Mouse (Mus musculus): Measurements from ENCODE around the gene Golga2. TPM values are rescaled to one million over a fixed set of nuclear protein-coding genes. Genes with fewer than 3 reads are reported as not detected.
A peak's percentile ranks its signal among the peaks of the same experiment; 100 is the strongest.

Golga2 gene
- polyA plus RNA-seq, 1 experiment from 2014 or later = 25.6 TPM

- H3K9me3 ChIP-seq = no peaks in the 10 kb centered on the region
- 93% methylated on average over 11 of the region's 11 CpGs for WGBS
Measured at GRCm38 (mm10) chr2:32256273-32256672, 30.9 kb upstream of the Golga2 start.

GRCm38 (mm10) chr2:32258887-32259533, 28.2 kb upstream of the Golga2 start:
- H3K4me1 ChIP-seq (replicated peaks) = peaks cover 15% of the 10 kb centered on the region
- H3K4me2 ChIP-seq = peak overlapping the region; percentile 86
- no peaks in the 10 kb centered on the region for H3K9me3 ChIP-seq
- H3K36me3 ChIP-seq = peaks cover 39% of the 10 kb centered on the region
- H3K9ac ChIP-seq = peak overlapping the region; percentile 88
- WGBS = 67% methylated on average over 6 of the region's 6 CpGs
- H3K27ac ChIP-seq = no peak overlapping the region
- no peak for ATAC-seq (ENCODE audit: low FRiP score)
- no peaks in the 10 kb centered on the region for H3K27me3 ChIP-seq
- H3K4me3 ChIP-seq = peak overlapping the region; percentile 77

More at GRCm38 (mm10) chr2:32256273-32256672, 30.9 kb upstream of the Golga2 start:
- peaks cover 66% of the 10 kb centered on the region for H3K36me3 ChIP-seq
- no peak for ATAC-seq (ENCODE audit: low FRiP score)
- peaks cover 15% of the 10 kb centered on the region for H3K4me1 ChIP-seq (replicated peaks)
- no peak overlapping the region for H3K27ac ChIP-seq
- no peak overlapping the region for H3K9ac ChIP-seq
- H3K27me3 ChIP-seq = no peaks in the 10 kb centered on the region
- H3K4me3 ChIP-seq = no peak overlapping the region
- no peak overlapping the region for H3K4me2 ChIP-seq

GRCm38 (mm10) chr2:32259657-32260417, 27.3 kb upstream of the Golga2 start, which contains the start of gene Uck1:
Uck1 (minus strand) TSS chr2:32260159.
- 1% methylated on average over 59 of the region's 59 CpGs for WGBS
- no peaks in the 10 kb centered on the region for H3K27me3 ChIP-seq
- peak within 1 kb of the TSS; percentile 64 for H3K27ac ChIP-seq
- peak; percentile 90 for ATAC-seq (ENCODE audit: low FRiP score)
- peaks cover 15% of the 10 kb centered on the region for H3K4me1 ChIP-seq (replicated peaks)
- peaks cover 30% of the 10 kb centered on the region for H3K36me3 ChIP-seq
- H3K9ac ChIP-seq = peak within 1 kb of the TSS; percentile 88
- peak within 1 kb of the TSS; percentile 77 for H3K4me3 ChIP-seq
- peak within 1 kb of the TSS; percentile 86 for H3K4me2 ChIP-seq
- H3K9me3 ChIP-seq = no peaks in the 10 kb centered on the region

GRCm38 (mm10) chr2:32260635-32261034, 26.5 kb upstream of the Golga2 start:
- Histone ChIP-seq H3K9me3 (no peaks in the 10 kb centered on the region), H3K36me3 (peaks cover 27% of the 10 kb centered on the region), H3K27me3 (no peaks in the 10 kb centered on the region), H3K9ac (no peak overlapping the region), H3K4me1 (replicated peaks) (peaks cover 15% of the 10 kb centered on the region), H3K27ac (no peak overlapping the region), H3K4me3 (peak overlapping the region; percentile 77; the same call in 1 of the 2 replicates), H3K4me2 (peak overlapping the region; percentile 86)
- WGBS = 24% methylated on average over 4 of the region's 4 CpGs
- ATAC-seq (ENCODE audit: low FRiP score) = no peak; the same call in 1 of the 2 replicates

GRCm38 (mm10) chr2:32275823-32276222, 11.4 kb upstream of the Golga2 start:
- Histone ChIP-seq H3K9me3 (no peaks in the 10 kb centered on the region), H3K27me3 (no peaks in the 10 kb centered on the region), H3K9ac (no peak overlapping the region), H3K36me3 (peaks cover 41% of the 10 kb centered on the region), H3K27ac (no peak overlapping the region), H3K4me3 (no peak overlapping the region), H3K4me2 (no peak overlapping the region), H3K4me1 (replicated peaks) (no peaks in the 10 kb centered on the region)
- 74% methylated on average over 3 of the region's 3 CpGs for WGBS
- ATAC-seq (ENCODE audit: low FRiP score) = no peak

GRCm38 (mm10) chr2:32282289-32282688, 4.9 kb upstream of the Golga2 start:
- Histone ChIP-seq H3K4me2 (no peak overlapping the region), H3K9me3 (no peaks in the 10 kb centered on the region), H3K36me3 (peaks cover 75% of the 10 kb centered on the region), H3K4me1 (replicated peaks) (peaks cover 11% of the 10 kb centered on the region), H3K27me3 (no peaks in the 10 kb centered on the region), H3K4me3 (no peak overlapping the region), H3K9ac (no peak overlapping the region), H3K27ac (no peak overlapping the region)
- 97% methylated on average over 2 of the region's 2 CpGs for WGBS
- no peak for ATAC-seq (ENCODE audit: low FRiP score)

- no peak overlapping the region for H3K27ac ChIP-seq
- H3K9ac ChIP-seq = no peak overlapping the region
- no peaks in the 10 kb centered on the region for H3K9me3 ChIP-seq
- H3K4me1 ChIP-seq (replicated peaks) = peaks cover 12% of the 10 kb centered on the region
- peaks cover 71% of the 10 kb centered on the region for H3K36me3 ChIP-seq
- 87% methylated on average over 1 of the region's 1 CpGs for WGBS
- no peak overlapping the region for H3K4me3 ChIP-seq
- no peak overlapping the region for H3K4me2 ChIP-seq
- H3K27me3 ChIP-seq = no peaks in the 10 kb centered on the region
- ATAC-seq (ENCODE audit: low FRiP score) = no peak
Measured at GRCm38 (mm10) chr2:32282727-32283126, 4.5 kb upstream of the Golga2 start.

- H3K36me3 ChIP-seq = peaks cover 58% of the 10 kb centered on the region
- peaks cover 16% of the 10 kb centered on the region for H3K4me1 ChIP-seq (replicated peaks)
- 96% methylated on average over 3 of the region's 3 CpGs for WGBS
- no peak overlapping the region for H3K4me2 ChIP-seq
- H3K9ac ChIP-seq = no peak overlapping the region
- H3K27me3 ChIP-seq = no peaks in the 10 kb centered on the region
- no peak for ATAC-seq (ENCODE audit: low FRiP score)
- H3K9me3 ChIP-seq = no peaks in the 10 kb centered on the region
- no peak overlapping the region for H3K4me3 ChIP-seq
- no peak overlapping the region for H3K27ac ChIP-seq
Measured at GRCm38 (mm10) chr2:32283986-32284385, 3.2 kb upstream of the Golga2 start.

- peak within 1 kb of the TSS; percentile 93 for H3K9ac ChIP-seq
- H3K4me2 ChIP-seq = peak within 1 kb of the TSS; percentile 95
- ATAC-seq (ENCODE audit: low FRiP score) = peak; percentile 99
- peak within 1 kb of the TSS; percentile 80 for H3K27ac ChIP-seq
- peak within 1 kb of the TSS; percentile 90 for H3K4me3 ChIP-seq
- H3K27me3 ChIP-seq = no peaks in the 10 kb centered on the region
- peaks cover 35% of the 10 kb centered on the region for H3K36me3 ChIP-seq
- WGBS = under 1% methylated on average over 39 of the region's 41 CpGs
- H3K9me3 ChIP-seq = no peaks in the 10 kb centered on the region
- H3K4me1 ChIP-seq (replicated peaks) = peaks cover 22% of the 10 kb centered on the region
Measured at GRCm38 (mm10) chr2:32287923-32288367, 761 bp downstream of the Golga2 start, which contains the start of gene Swi5. Swi5 (minus strand) TSS chr2:32288075.

- Histone ChIP-seq H3K4me2 (peak overlapping the region; percentile 88), H3K27ac (peak overlapping the region; percentile 69), H3K36me3 (peaks cover 36% of the 10 kb centered on the region), H3K9ac (peak overlapping the region; percentile 92), H3K4me3 (peak overlapping the region; percentile 90), H3K4me1 (replicated peaks) (peaks cover 22% of the 10 kb centered on the region), H3K9me3 (no peaks in the 10 kb centered on the region), H3K27me3 (no peaks in the 10 kb centered on the region)
- peak; percentile 74 for ATAC-seq (ENCODE audit: low FRiP score)
- 3% methylated on average over 28 of the region's 29 CpGs for WGBS
Measured at GRCm38 (mm10) chr2:32288371-32288931, 1.3 kb downstream of the Golga2 start.

- ATAC-seq (ENCODE audit: low FRiP score) = no peak
- Histone ChIP-seq H3K27ac (no peak overlapping the region), H3K9me3 (no peaks in the 10 kb centered on the region), H3K4me2 (peak overlapping the region; percentile 88), H3K4me1 (replicated peaks) (peaks cover 22% of the 10 kb centered on the region), H3K27me3 (no peaks in the 10 kb centered on the region), H3K4me3 (peak overlapping the region; percentile 90), H3K9ac (no peak overlapping the region), H3K36me3 (peaks cover 38% of the 10 kb centered on the region)
Measured at GRCm38 (mm10) chr2:32289578-32289977, 2.4 kb downstream of the Golga2 start.

GRCm38 (mm10) chr2:32294348-32294747, 7.2 kb downstream of the Golga2 start:
- no peaks in the 10 kb centered on the region for H3K27me3 ChIP-seq
- H3K4me1 ChIP-seq (replicated peaks) = peaks cover 3% of the 10 kb centered on the region
- no peaks in the 10 kb centered on the region for H3K9me3 ChIP-seq
- no peak overlapping the region for H3K9ac ChIP-seq
- no peak overlapping the region for H3K4me3 ChIP-seq
- 84% methylated on average over 8 of the region's 8 CpGs for WGBS
- no peak overlapping the region for H3K27ac ChIP-seq
- ATAC-seq (ENCODE audit: low FRiP score) = no peak
- H3K4me2 ChIP-seq = no peak overlapping the region
- peaks cover 70% of the 10 kb centered on the region for H3K36me3 ChIP-seq
